Mouse (Mus musculus): ENCODE results near the gene Asrgl1.
A peak's percentile ranks its signal among the peaks of the same experiment; 100 is the strongest.
"Not testable (repeated sequence)": the region's sequence is repeated elsewhere in the genome, so short reads cannot be mapped to it uniquely, and the experiment has no call there.

Gene Asrgl1

DNA sequence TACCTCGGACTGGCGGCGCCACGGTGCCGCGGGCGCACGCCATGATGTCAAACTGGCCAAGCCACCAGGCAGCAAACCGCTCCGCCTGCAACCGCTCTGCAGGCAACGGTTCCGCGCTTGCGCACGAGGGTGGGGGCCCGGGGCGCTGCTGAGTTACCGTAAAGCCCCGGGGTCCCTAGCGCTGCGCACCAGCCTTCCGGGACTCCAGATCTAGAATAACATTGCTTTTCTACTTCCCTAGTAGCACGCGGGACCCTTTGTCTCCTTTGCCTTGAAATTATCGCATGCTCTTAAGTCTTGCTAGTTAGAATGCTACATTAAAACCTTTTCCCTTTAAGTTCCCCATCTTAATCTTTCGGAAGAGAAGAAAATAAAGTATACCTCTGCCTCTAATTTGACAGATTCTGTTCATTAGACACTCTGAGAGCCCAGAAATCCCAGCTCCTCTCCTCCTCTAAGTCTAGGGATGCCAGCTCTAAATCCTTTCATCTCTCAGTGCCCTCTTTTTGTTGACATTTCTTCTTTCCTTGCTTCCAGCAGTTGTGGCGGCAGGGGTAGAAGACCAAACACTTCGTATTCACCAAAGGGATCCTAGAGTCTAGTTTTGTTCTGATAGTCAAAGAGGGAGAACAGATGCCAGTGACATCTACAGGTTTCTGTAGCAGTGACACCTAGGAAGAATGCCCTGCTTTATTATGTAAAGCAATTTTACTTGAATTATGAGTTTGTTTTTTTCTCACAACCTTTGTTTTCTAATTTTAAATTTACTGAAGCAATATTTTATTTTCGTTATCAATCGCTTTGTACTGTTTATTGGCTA, at the start of gene Asrgl1:
Asrgl1 (minus strand) TSS at position 125 of the 820 bp plus-strand sequence.
- DNase-seq, result peak; percentile 92 to 93

DNA sequence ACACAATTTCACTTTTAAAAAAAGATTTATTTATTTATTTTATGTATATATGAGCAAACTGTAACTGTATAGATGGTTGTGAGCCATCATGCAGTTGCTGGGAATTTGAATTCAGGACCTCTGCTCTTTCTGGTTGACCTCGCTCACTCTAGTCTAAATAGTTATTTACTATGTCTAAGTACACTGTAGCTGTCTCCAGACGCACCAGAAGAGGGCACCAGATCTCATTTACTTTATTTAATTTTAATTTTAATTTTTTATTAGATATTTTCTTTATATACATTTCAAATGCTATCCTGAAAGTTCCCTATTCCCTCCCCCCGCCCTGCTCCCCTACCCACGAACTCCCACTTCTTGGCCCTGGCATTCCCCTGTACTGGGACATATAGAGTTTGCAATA, 10.8 kb upstream of the Asrgl1 start:
- DNase-seq, result no peak

- DNase-seq, result no peak
Measured at GRCm38 (mm10) chr19:9143639-9144125, 8.2 kb upstream of the Asrgl1 start.

GRCm38 (mm10) chr19:9143230-9143629, 7.8 kb upstream of the Asrgl1 start:
- DNase-seq, result peak in 1 of 2 experiments; percentile 8

DNA sequence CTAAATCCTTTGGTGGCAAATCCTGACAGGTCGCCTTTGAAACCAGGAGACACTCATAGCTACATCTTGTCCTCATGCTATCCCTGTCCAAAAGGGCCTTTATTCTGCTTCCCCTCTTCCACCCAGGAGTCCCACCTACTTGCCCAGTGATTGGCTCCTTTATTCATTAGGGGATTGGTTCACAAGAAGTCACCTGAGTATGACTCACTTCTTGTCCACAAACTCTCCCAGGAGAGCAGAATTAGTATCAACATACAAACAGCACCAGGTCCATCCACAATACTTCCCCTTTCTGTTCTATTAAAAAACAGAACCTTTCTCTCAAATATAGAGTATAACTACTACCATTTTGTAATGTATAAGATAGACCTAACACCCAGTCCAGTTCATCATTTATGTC, 4.9 kb upstream of the Asrgl1 start:
- DNase-seq, result not testable (repeated sequence)

DNA sequence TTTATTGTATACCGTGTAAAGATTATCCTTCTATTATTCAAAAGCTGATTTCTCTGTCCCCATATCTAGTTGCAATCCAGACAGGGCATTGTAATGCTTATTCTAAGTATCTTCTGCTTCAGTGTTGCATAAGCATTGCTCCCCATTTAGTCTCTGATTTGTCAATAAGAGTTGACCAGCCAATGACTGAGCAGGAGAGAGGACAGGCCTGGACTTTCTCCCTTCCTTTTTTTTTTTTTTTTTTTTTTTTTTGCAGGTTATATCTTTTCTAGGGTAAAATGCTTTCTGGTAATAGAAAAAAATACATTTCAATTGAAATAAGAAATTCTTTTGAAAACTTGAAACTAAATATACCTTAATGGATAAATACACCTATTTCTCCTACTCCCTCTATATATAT, 1.7 kb upstream of the Asrgl1 start:
- DNase-seq, result no peak

DNA sequence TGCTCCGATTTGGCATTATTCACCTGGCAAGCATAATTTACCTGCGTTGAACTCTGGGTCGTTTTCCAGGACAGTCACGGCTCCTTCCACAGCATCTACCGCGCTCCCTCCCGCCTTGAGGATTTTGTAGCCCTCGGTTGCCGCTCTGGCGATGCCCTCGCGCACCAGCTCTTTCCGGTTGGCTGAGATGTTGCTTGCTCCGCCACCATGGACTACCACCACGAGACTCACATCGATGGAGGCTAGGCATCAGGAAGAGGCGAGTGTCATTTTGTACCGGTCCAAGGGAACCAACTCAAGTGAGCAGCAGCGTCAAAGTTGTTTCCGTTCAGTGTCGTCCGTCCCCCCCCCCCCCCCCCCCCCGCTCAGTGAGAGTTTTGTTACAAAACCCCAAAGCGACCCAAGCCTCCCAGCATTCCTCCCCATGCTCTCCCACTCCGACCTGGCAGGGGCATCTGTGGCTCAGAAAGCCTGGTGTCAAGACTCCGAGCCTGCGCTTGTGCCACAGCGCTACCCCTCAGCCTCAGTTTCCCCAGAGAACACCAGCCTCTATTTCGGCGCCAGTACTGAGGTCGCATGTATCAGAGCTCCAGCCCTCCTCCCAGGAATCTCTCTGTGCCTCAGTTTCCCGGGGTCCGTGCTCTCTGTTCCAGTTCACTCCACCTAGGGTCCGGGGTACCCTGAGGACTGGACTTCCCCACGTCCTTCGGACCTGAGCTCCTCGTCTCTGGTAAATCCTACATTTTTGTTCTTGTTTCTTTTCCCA, 507 bp downstream of the Asrgl1 start:
- DNase-seq, result peak; percentile 68 to 71

DNA sequence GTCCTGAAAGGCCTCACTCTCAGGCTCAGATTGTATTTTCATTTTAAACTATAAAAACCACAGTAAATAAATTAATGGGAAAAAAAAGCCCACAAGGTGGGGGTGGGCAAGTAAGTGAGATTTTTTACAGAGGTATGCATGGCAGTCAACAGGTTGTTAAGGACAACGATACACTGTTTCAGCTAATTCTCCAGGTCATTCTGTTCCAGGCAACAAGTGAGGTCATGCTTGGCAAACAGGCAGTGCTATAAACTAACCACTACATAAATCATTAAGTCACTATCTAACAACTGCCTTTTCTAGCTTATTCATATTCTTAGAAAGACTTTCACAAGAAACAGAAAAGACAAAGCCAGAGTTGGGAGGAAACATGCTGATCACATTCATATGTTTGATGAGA, 5.4 kb downstream of the Asrgl1 start:
- no peak for DNase-seq

DNA sequence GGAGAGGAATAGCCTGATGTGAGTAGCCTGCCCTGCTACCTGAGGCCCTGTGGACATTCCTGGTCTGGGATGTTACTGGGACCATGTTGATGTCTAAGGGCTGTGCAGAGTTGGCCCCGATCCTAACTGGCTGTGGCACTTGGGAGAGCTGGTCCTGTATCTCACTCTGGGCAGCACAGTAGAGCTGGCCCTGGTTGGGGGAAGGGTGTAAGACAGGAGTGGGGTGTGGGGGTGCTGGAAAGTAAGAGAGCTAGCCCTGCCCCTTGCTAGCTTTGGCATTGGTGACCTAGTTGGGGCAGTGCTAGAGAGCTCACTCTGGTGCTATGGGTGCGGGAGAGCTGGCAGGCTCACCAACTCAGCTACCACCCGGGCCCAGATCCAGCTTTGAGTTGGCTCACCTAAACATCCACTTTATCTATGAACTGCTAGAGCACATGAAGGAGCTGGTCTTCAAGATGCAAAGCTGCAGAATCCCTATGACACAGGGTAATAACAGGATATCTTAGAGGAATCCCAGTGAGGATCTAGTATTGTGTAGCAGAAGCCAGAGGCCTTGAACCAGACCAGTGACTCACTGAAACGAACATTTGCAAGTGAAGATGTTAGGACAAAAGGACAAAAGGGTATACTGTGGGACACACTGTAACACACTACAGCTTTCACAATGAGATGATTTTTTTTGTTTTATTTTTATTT, 6.8 kb downstream of the Asrgl1 start:
- DNase-seq, result peak; percentile 64 to 67

- DNase-seq, result not testable (repeated sequence)
Measured at GRCm38 (mm10) chr19:9123986-9124385, 11.4 kb downstream of the Asrgl1 start.

- no peak for DNase-seq
Measured at GRCm38 (mm10) chr19:9122390-9122789, 13.0 kb downstream of the Asrgl1 start.

DNA sequence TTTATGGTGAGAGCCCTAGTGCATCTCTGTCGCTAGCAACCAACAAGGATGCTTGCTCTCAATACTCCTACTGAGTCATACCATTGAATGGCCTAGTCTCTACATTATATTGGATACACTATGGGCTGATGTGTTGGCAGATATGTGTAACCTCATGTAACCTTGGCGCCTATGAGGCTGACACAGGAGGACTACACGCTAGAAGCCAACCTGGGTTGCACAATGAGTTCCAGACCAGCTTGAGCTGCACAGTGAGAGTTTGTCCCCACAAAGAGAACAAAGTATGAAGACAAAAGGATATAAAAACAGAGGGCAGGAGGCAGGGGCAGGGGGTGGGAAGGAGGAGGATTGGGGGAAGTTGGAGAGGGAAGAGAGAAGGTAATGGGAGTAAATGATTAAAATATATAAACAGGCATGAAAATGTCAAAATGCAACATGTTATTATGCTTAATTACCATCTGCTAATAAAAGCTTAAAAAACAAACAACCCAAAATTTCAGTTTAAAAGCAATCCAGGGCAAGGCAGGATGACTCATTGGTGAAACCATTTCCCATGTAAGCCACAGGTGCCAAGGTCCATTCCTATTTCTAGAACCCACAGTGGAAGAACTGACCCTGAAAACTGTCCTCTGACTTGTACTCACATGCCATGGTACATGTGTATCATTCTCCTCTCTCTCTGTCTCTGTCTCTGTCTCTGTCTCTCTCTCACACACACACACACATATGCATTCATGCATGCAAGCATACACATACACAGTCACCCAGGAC, 15.6 kb downstream of the Asrgl1 start:
- DNase-seq, result no peak

- DNase-seq, result no peak
Measured at GRCm38 (mm10) chr19:9117275-9117674, 18.2 kb downstream of the Asrgl1 start.

DNA sequence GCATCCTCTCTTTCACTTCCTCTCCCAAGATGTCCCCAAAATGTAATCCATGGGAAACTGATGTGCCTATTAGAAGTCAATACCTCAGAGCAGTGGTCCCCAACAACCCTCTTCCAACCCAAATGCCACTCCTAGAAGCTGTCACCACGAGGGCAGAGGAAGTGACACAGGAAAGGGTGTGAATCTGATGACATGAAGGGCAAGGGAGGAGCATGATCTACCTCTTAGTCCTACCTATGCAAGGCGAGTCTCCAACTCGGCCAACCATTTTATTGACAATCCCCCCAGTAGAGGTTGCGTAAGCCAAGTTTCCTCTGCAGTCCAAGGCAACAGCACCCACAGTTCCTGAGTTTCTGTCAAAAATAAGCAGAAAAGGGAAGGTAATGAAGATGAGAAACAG, 19.2 kb downstream of the Asrgl1 start:
- DNase-seq, result no peak

DNA sequence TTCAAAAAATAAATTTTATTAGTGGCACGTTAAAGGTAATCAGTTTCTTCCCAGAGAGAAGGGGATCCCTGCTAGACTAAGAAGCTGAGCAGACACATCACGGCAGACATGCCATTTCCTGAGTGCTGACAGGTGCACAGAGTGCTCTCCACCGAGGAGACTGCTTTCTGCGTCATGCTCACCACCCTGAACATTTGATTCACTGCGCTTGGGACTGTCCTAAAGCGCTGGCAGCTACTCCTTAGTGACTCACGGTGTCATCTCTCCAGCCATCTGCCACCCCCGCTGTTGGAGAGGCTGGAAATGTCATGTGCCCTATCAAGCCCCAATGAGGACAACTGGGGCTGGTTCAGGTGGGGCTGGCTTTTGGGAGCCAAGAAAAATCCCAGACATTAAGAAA, 23.4 kb downstream of the Asrgl1 start:
- DNase-seq, result peak; percentile 89 to 95

GRCm38 (mm10) chr19:9110182-9110869, 25.1 kb downstream of the Asrgl1 start:
- peak; percentile 60 for DNase-seq

DNA sequence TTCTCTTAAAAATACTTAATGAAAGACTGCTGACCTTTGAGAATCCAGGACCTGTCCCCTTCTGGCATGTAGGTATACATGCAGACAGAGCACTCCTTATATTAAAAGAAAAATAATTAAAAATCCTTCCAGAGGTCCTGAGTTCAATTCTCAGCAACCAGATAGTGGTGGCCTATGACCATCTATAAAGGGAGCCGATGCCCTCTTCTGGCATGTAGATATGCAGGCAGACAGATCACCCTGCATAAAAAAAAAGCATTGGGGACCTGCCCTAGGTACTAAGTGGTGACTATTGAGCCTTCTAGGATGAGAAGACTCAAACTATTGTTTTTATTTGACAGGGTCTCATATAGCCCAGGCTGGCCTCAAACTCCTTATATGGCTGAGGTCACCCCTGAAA, 26.9 kb downstream of the Asrgl1 start:
- no peak for DNase-seq

GRCm38 (mm10) chr19:9107379-9107755, 28.1 kb downstream of the Asrgl1 start:
- no peak for DNase-seq

DNA sequence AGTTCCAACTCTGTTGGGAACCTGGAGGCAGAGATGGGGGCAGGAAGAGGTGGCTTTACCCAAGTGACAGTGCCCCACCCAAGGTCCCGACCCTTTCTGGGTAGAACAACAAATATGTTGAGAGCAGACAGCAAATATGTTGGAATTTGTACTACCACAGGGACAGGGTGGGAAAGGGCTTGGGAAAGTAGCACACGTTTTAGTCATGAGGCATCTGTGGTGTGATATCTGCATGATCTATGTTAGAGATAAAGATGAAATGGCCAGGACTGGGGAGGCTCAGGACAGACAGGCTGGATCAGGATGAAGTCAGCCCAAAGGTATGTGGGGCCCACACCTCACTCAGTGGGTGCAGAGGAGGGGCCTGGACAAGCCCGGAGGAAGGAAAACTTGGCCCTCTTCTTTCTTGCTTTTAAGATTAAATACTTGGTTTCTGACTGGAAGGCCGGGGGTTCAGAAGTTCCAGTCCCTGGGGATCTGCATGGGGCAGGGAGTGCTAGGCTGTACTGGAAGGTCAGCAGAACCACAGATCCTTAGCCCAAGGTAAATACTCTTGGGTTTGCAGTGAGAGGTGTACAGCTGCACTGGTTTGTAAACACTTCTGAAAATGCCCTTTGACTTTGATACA, 28.6 kb downstream of the Asrgl1 start:
- no peak for DNase-seq

DNA sequence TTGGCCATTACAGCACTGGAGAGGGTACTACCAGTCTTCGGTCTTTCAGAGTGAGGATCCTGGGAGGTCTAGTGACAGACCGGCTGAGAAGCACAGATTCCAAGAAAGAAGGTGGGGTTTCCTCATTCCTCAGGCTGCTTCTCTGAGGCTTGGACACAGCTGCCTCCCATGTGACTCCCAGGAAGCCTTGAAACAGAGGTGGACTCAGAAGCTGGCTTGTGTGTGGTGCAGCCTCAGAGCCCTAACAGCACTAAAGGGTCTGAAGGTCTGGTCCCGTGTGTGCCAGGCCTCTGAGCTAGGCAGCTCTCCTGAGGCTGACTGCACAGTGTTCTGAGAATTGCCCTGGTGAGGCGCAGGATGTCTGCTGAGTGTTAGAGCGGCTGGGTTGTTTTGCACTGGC, 29.3 kb downstream of the Asrgl1 start:
- no peak for DNase-seq

GRCm38 (mm10) chr19:9105101-9105685, 30.2 kb downstream of the Asrgl1 start:
- no peak for DNase-seq

All from cerebellum, adult 18-20 months (tissue).